Mouse (Mus musculus) embryo, embryonic 11.5 days (tissue): ENCODE results near the gene Gabrb1.
A peak's percentile ranks its signal among the peaks of the same experiment; 100 is the strongest.

Experiments used
- DNase-seq: peaks from one replicate; pipeline ENCODE4 v3.0.0-alpha.2; 2012; ENCODE audit warnings: low read depth, low spot score

Gene Gabrb1

DNA sequence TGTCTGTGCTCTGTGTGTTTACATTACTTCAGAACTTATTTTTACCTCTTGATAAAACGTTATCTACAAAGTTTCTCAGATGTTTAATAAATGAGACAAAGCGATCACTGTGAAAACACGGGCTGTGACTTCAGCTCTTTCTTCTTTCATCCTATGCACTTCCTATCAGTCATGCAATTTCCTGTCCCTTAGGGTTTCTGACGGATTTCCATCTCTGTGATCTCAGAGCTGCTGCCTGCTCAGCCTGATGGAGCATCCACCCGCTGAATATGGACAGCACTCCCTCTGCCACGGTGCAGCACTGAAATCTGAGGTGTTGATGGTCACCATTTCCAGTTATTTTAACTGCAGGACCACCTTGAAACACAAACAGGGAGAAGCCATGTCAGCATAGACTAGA is 501.6 kb downstream of the Gabrb1 start:
- no peak for DNase-seq

DNA sequence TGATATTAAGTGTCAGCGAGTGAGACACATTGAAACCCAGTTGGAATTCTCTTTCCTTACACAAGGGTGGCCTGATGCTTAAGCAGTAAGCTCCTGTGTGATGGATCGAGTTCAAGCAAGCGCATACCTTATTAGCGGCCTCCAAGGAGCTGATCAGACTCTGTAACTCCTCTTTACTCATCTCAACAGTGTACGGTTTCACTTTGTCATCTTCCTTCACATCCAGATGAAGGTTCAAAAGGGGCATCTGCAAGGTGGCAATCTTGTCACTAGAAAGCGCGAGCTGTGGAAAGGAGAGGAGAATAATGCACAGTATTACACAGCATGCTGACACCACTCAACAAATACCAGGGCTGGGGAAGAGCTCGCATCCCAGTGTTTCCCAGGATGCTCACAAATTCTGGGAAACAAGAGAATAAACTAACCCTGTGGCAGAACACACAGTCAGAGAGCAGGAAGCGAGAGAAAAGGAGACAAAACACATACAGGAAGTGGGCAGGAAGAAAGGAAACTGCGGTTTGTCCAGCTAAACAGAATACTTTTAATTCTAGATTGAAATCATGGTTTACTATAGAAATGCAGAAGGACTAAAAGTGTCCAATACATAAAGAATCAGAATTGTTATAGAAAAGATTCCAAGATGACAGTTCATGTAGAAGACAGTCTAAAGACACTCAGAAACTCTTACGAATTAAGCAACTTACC is 503.0 kb downstream of the Gabrb1 start:
- no peak for DNase-seq

DNA sequence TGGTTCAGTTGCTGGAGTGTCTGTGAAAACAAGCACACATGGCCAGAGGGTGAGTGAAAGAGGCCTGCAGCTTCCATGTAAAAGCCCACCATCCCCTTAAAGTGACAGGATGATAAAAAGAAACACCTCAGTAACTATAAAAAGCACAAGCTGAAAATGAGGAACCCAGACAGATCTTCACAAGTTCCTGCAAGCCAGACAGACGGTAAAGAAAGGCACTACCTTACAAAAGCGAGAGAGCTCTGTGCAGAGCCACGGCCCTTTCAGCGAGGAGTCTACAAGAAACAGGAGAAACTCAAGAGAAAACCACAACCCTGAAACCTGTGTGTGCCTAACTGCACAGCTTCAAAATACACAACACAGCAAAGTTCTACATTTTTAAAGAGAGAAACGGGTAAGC is 504.9 kb downstream of the Gabrb1 start:
- no peak for DNase-seq

DNA sequence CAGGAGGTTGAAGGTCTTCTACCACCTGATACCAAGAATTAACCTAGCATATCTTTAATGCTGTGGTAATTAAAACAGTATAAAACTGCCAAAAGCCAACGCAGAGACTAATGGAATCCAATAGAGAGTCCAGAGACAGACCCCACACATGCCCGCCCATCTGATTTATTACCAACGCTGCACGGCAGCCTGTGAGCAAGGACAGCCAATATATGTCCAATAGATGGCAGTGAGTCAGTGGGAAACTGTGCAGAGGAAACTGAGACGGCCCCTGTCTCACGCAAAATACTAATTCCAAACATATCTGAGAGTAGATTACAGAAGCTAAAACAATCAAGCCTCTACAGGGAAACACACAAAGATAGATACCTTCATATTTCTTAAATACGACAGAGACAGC is 506.5 kb downstream of the Gabrb1 start:
- no peak for DNase-seq

DNA sequence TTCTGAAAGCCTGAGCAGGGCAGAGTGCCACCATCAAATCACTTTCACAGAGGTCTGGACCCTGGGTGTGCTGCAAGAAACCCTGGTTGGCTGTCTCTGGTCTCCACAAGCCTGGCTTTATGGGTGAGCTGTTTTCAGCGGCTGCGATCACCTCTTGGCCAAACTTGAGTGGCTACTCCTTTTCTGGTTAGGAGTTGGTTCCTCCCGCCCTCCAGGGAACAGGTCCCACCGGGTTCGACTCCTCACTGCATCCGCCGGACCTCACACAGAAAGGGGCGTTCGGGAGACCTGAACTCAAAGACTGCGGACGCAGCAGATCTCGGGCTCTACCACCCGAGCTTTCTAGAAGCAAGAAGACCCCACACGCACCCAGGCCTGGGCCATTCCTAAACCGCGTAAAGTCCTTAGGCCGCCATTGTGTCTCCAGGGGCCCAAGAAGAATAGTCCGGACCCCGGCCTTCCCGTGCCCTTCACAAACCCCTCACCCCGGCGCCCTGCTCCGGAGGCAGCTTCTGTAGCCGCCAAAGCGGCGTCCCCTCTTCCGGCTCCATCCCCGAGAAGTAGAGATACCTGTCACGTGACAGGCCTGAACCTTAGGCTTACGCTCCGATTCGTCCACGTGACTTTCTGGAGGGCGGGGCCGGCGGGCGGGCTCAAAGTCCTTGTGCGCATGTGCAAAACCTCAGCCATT is 509.8 kb downstream of the Gabrb1 start, which contains the start of gene Commd8:
Gene Commd8, minus strand, starts transcription at position 596 of the 691 bp plus-strand sequence.
- peak; percentile 91 for DNase-seq

DNA sequence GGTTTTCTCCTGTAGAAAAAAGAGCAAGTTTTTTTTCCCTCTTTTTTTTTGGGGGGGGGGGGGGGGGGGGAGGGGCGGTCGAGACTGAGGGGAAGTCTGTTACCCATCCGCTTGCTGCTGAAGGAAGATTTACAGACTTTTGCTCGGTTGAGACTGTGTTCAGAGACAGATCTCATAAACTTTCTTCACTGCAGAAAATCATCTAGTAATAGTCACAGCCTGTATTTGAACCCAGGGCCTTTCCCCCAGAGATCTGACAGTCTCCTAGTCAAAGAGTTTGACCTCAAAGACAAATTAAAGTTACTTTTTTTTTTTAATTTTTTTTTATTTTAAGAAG is 510.3 kb downstream of the Gabrb1 start:
- no peak for DNase-seq

DNA sequence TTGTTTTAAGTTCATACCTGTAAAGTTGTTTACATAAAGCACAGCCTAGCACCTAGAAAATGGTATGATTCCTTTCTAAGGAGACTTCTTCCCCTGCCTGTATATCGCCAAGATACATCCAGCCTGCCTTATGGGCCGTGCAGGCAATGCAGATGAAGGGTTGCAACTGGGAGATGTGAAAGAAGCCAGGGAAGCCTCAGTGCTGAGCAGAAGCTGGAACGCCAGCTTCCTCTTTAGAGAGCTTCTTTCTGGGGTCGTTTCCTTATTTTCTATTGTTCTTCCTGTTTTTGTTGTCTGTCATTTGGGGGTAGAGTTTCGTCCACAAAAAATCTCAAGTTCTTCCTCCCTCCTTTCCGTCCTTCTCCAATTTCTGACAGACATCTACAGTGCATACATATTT is 512.2 kb downstream of the Gabrb1 start:
- no peak for DNase-seq

DNA sequence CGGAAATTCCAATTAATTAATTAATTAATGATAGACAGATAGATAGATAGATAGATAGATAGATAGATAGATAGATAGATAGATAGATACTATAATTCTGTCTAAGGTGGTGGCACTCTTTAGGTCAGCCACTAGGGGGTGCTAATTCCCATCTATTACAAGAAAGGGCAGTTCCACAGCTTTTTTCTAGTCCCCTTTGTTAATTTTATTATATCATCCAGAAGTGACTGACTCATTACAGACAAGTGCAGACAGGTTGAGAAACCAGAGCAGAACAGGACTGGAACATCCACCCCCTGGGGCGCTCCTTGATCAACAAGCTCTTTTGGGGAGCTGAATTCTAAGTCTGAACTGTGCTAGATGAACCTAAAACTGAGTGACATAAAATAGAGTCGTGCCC is 514.8 kb downstream of the Gabrb1 start:
- peak; percentile 32 for DNase-seq

DNA sequence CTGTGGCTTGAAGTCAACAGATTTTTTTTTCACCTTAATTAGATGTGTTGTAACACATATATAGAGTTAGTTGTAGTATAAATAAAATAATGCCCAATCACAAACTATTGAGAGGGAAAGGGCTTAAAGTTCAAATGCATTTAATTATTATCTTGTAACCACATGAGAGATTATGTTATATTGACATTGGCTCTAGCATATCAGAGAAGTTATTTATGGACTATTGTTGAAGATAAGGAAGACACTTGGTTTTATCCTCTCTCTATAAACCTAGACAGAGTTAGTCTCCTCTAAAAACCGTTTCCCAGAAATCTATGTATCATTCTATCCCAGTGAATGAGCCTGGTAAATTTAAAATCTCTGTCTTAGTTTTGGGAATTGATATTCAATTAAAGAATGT is 515.6 kb downstream of the Gabrb1 start:
- no peak for DNase-seq

DNA sequence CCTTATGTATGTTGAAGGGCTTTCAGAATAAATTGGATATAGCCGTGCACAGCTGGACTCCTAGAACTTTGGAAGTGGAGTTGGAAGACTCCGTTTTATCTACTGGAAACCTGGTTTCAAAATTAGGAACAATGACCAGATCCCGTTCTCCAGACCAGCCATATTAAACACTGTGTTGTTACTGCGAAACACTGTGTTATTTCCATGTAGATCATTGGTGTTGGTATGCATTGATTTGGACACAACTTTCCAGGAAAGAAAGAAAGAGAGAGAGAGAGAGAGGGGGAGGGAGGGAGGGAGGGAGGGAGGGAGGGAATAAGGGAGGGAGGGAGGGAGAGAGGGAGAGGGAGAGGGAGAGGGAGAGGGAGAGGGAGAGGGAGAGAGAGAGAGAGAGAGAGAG is 517.1 kb downstream of the Gabrb1 start:
- no peak for DNase-seq

DNA sequence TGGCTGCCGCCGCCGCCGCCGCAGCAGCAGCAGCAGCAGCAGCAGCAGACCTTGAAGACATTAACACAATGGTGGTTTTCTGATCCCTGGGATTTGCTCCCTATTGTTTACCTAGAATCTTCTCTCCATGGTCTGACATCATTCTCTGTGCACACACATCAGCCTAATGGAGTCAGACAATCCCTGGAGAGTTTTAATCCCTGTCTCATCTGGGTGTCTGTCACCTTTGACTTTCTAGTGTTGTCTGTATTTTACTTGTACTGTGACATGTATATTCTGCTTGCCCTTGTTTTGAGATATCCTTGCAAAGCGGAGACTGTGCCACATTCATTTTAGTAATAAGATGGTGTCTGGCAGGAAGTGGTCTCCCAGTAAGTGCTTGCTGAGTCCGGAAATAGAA is 517.6 kb downstream of the Gabrb1 start:
- no peak for DNase-seq

DNA sequence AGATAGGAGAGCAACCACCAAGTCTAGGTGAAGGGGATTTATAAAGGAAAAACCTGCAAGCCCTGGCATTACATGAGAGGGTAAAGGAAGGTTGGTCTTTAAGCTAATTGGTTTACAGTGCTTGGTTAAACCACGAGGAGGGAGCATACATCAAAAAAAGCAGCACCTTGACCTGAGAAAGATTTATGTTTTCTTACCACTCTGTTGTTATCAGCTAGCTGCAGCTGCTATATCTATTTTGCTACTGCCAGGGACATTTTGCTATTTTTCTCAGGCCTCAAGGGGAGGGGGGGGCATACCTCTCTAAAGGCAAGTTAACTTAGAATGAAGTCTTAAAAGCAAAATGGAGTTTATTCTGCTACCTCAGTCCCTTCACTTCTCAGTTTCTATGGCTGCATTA is 523.3 kb downstream of the Gabrb1 start:
- DNase-seq, result no peak

DNA sequence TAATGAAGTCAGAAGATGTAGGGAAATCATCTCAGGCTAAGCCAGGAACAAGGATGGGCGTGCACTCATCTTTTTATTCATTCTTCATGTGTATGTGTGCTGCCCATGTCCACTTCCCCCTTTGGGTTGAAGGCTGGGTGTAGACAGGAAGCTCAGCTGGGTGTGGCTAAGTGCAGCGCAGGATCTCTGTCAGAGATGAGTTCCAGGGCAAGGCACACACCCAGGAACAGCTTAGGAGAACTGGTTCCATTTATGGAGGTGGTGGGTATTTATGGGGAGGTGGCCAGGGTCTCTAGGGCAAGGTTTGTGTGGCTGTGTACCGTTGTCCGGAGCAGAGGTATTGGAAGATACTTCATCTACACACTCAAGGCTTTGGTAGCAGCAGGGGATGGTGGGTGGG is 524.9 kb downstream of the Gabrb1 start:
- no peak for DNase-seq

DNA sequence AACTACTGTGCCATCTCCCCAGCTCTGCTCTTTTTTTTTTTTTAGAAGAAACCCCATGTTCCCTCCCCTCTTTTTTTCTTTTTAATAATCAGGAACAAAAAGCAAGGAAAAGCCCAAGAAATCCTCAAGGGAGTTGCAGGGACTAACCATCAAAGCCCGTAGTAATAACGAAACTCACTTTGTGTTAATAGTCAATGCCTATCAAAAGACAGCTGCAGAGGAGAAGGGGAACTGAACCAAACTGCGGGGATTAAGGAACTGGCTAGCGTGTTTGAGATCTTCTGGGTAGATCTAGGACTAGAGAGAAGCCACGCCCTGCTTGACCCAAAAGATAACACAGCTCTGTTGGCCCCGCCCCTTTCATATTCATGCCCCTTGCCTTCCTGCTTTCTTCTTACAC is 526.0 kb downstream of the Gabrb1 start:
- no peak for DNase-seq

DNA sequence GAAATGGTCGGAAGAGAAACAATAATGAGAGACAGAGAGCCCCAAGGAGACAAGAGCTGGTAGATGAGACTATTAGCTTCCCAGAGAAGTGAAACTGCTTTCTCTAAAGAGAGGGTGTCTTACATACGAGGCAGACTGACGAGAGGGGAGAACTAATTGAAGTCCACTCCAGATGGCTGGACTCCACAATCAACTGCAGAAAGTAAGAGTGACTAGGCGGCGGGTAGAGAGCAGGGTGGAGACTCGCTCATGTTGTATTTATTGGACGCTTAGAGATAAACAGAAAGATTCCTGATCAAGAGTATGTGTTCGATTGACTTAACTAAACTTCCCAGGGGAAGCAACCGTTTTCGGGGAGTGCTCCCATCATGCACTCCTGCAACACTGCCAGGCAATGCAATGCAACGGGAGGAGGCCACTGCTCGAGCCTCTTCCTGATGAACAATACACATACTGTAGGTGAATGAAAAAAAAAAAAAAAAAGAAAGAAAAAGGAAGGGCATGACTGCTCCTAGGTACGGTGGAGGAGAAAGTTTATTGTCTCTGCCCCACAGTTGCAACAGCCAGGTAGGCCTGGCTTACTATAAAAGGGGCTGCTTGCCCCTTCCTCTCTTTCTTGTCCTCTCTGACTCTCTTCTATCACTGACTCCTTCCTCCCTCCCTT is 526.7 kb downstream of the Gabrb1 start:
- DNase-seq, result no peak

DNA sequence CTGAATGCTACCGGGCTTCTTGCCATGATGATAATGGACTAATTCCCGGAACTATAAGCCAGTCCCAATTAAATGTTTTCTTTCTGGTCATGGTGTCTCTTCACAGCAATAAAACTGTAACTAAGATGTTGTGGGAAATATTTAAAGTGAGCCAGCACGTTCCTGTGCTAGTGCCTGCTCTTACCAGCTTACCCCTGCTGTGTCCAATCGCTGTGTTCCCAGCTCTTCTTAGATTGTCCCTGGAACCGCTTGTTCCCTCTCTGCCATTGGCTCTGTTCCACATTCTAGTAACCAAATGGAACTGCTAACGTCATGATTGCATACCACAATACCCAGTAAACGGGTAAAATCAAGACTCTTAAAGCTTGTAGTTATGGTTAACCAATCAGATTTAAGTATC is 533.2 kb downstream of the Gabrb1 start:
- no peak for DNase-seq

DNA sequence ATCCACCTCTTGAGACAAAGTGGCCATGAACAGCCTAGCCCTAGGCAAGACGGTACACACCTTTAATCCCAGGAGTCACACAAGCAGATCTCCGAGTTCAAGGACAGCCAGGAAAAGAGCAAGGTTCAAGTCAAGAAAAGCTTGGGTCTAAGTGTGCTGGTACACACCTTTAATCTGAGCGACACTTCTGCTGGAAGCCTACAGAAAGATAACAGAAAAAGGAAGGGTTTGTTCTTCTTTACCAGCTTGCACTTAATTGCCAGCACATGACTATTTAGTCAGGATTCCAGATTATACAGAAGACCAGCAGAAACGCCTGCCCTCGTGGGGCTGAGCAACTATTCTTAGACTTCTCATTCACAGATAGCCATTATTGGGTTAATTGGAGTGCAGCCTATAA is 534.0 kb downstream of the Gabrb1 start:
- DNase-seq, result no peak

DNA sequence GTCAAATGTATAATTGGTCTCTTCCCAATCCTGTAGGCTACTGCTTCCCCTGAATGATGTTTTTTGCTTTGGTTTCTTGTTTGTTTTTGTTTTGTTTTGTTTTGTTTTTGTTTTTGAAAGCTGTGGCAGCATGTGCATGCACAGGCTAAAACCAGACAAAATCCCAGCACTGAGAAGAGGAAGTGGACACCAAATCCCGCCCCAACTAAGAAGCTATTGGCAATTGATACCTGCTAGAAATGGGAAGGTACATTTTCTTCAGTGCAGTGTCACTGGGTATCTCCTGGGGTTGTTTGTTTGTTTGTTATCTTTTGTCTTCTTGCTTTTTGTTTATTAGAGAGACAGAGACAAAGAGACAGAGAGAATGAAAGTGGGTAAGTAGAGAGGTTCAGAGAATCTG is 537.5 kb downstream of the Gabrb1 start:
- no peak for DNase-seq
